In the genomic region with DNA sequence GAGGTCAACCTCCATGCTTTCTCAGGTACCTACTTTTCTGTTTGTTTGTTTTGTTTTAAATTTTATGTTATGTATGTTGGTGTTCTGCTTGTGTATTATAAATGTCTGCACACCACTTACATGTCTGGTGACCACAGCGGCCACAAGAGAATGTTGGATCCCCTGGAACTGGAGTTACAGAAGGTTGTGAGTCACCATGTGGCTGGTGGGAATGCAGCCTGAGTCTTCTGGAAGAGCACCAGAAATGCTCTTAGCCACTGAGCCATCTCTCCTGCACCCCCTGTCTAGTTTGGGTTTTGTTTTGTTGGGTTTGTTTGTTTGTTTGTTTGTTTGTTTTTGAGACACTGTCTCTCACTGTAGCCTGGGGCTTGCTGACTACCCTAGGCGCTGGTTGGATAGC, we compare ENCODE assay signal across 20 mouse cellular contexts. TPM values are rescaled to one million over a fixed set of nuclear protein-coding genes. Genes with fewer than 3 reads are reported as not detected.
DNase-seq lines count a peak whose midpoint lies in the region; ATAC-seq and TF ChIP-seq lines count a peak whose summit lies in the region.
"Had no signal": no experiment of that assay in that cellular context is flagged by ENCODE, and none has a peak within 500 bp of the region (broad histone marks: within the 10 kb centered on the region; RNA-seq: fewer than 3 reads in every experiment).

No protein-coding gene starts in this region.

- peaks cover 12% of the 10 kb centered on the region for H3K79me2 ChIP-seq in C2C12 (ENCODE audit: control insufficient read depth, insufficient read depth)

- peak overlapping the region; percentile 58 for H3K27ac ChIP-seq in embryonic fibroblast, embryonic 13.5 days (ENCODE audit: insufficient read depth, low read length)
- H3K27ac ChIP-seq: embryonic facial prominence, embryonic 12.5 days; forebrain, embryonic 10.5 days; heart, embryonic 10.5 days; hindbrain, embryonic 13.5 days had no signal

- no peak overlapping the region for H3ac ChIP-seq in C2C12 (ENCODE audit: control insufficient read depth, insufficient read length, low read depth)

- ATAC-seq in erythroid progenitor cell, adult 5-6 weeks (replicated peaks; ENCODE audit: low FRiP score, poor library complexity, severe bottlenecking) = no peak
- ATAC-seq: forebrain, embryonic 14.5 days; intestine, embryonic 16.5 days had no signal

- no peak overlapping the region for H3K4me3 ChIP-seq in C2C12 (ENCODE audit: insufficient read depth, poor library complexity, severe bottlenecking)
- no peak overlapping the region for H3K4me3 ChIP-seq in embryonic fibroblast, embryonic 13.5 days (ENCODE audit: insufficient read depth, low read length)
- H3K4me3 ChIP-seq: embryonic facial prominence, embryonic 12.5 days; forebrain, embryonic 10.5 days; heart, embryonic 10.5 days; hindbrain, embryonic 13.5 days had no signal

- DNase-seq in NIH3T3 (ENCODE audit: low read depth) = peak; percentile 66
- DNase-seq in urinary bladder, adult 18-20 months (ENCODE audit: low spot score in 2 of 2) = no peak
- DNase-seq in ovary, postnatal 14 days (ENCODE audit: low spot score) = no peak
- DNase-seq: B cell, adult 2 months; cerebellum, adult 11-12 months; cerebellum, adult 9-10 months; cerebellum, postnatal 25 days; gastrocnemius, postnatal 36 days; heart, adult 18-20 months; heart, postnatal 14 days had no signal

- no peaks in the 10 kb centered on the region for H3K36me3 ChIP-seq in C2C12 (ENCODE audit: control insufficient read depth, insufficient read depth)
- H3K36me3 ChIP-seq: embryonic facial prominence, embryonic 12.5 days; forebrain, embryonic 10.5 days; heart, embryonic 10.5 days; hindbrain, embryonic 13.5 days had no signal

- peaks cover 7% of the 10 kb centered on the region; the same call in 1 of the 2 replicates for H3K4me1 ChIP-seq in embryonic fibroblast, embryonic 13.5 days (ENCODE audit: control insufficient read depth, insufficient read depth, low read length)

- no peak for TF ChIP-seq POLR2A in embryonic fibroblast, embryonic 13.5 days (IDR thresholded peaks at IDR 0.05; ENCODE audit: low read depth, low read length)

- peaks cover 2% of the 10 kb centered on the region for H3K79me3 ChIP-seq in C2C12 (ENCODE audit: low read depth)

- no peaks in the 10 kb centered on the region for H3K27me3 ChIP-seq in C2C12 (ENCODE audit: control insufficient read depth, insufficient read depth, insufficient read length)
- H3K27me3 ChIP-seq: embryonic facial prominence, embryonic 12.5 days; hindbrain, embryonic 13.5 days had no signal

- TF ChIP-seq CTCF in C2C12 (IDR thresholded peaks at IDR 0.05; ENCODE audit: control insufficient read depth, insufficient read depth, insufficient read length) = no peak
- TF ChIP-seq CTCF in embryonic fibroblast, embryonic 13.5 days (IDR thresholded peaks at IDR 0.05; ENCODE audit: borderline replicate concordance, insufficient read depth, low read length) = no peak

TF ChIP-seq in C2C12, 6 proteins besides CTCF, POLR2A, EP300 and RAD21:
- TF ChIP-seq MAX (IDR thresholded peaks at IDR 0.05) (peak; percentile 21), MYOG (IDR thresholded peaks at IDR 0.05; ENCODE audit: control insufficient read depth, extremely low read depth, insufficient read length) (no peak), MYOD1 (IDR thresholded peaks at IDR 0.05; ENCODE audit: control insufficient read depth, insufficient read length, low read depth) (peak; percentile 45), CEBPB (IDR thresholded peaks at IDR 0.05; ENCODE audit: low read depth) (no peak), FOSL1 (IDR thresholded peaks at IDR 0.05; ENCODE audit: insufficient read depth, low read length, poor library complexity, severe bottlenecking) (peak; percentile 63), USF1 (IDR thresholded peaks at IDR 0.05; ENCODE audit: low read depth) (no peak)

RNA-seq across cellular contexts. Expression of a gene that starts 52.6 kb away (rescaled TPM):
- 14.0 TPM for polyA plus RNA-seq in C2C12 (2012; fragmentation: generic; extraction: Trizol)
- polyA plus RNA-seq in embryonic fibroblast, embryonic 13.5 days (2011; ENCODE audit: insufficient read length, low read depth, missing spikeins) = 28.7 and 33.4 TPM in 2 replicates
- 3.2 TPM in 1 of 2 replicates, not detected in the other for total RNA-seq in erythroid progenitor cell, adult 5-6 weeks (2015; ENCODE audit: low replicate concordance)
- 0.26 TPM in 1 of 2 replicates, not detected in the other for total RNA-seq in erythroid progenitor cell, adult 5-6 weeks (2017; ENCODE audit: low replicate concordance)
- total RNA-seq: MEL had no signal
